Mouse (Mus musculus): Measurements from ENCODE around the gene Gm8020.
"Not testable (repeated sequence)": the region's sequence is repeated elsewhere in the genome, so short reads cannot be mapped to it uniquely, and the experiment has no call there.

Gm8020 gene

GRCm38 (mm10) chr14:42502249-42502648 is at the start of gene Gm8020:
Gene Gm8020, minus strand, starts transcription at chr14:42502349.
- DNase-seq (ENCODE audit: low spot score in 2 of 2): not testable (repeated sequence)

- DNase-seq (ENCODE audit: low spot score in 2 of 2): peak; percentile 33 to 67
Observed at GRCm38 (mm10) chr14:42543170-42543701, 41.1 kb upstream of the Gm8020 start.

GRCm38 (mm10) chr14:42542316-42543169 is 40.4 kb upstream of the Gm8020 start:
- not testable (repeated sequence) for DNase-seq (ENCODE audit: low spot score in 2 of 2)

- not testable (repeated sequence) for DNase-seq (ENCODE audit: low spot score in 2 of 2)
Observed at GRCm38 (mm10) chr14:42524182-42524581, 22.0 kb upstream of the Gm8020 start, which contains the start of gene Gm8024. Gene Gm8024, minus strand, starts transcription at chr14:42524282.

- DNase-seq (ENCODE audit: low spot score in 2 of 2): not testable (repeated sequence)
Observed at GRCm38 (mm10) chr14:42463581-42463980, 38.6 kb downstream of the Gm8020 start, which contains the start of gene Gm8011. Gene Gm8011, plus strand, starts transcription at chr14:42463881.
